Mouse (Mus musculus) midbrain, embryonic 14.5 days (tissue): ENCODE measurements around the gene Haus6. TPM values are rescaled to one million over a fixed set of nuclear protein-coding genes. Genes with fewer than 3 reads are reported as not detected.

Source experiments
- ATAC-seq: fragments of 200-750 bp; cut with Nextera tagmentation; 2 replicates; pipeline ENCODE4 v1.8.0; 2017; ENCODE audit warnings: moderate number of reproducible peaks, moderate library complexity; ENCODE audit not compliant: low FRiP score, low TSS enrichment
- DNase-seq: peaks from one replicate; pipeline ENCODE4 v3.0.0-alpha.2; 2015
- H3K27ac ChIP-seq: fragments of 300-500 bp; sonication (generic); replicated peaks from 2 replicates; pipeline ENCODE4 v1.5.1; 2014; ENCODE audit warnings: mild to moderate bottlenecking, low read depth, low read length, moderate library complexity
- H3K27me3 ChIP-seq: fragments of 300-500 bp; sonication (generic); 2 replicates; pipeline ENCODE4 v1.6.1; 2014; ENCODE audit warnings: low read length, control low read depth, mixed read lengths; ENCODE audit not compliant: control insufficient read depth, insufficient read depth
- H3K36me3 ChIP-seq: fragments of 300-500 bp; sonication (generic); 2 replicates; pipeline ENCODE4 v1.6.1; 2014; ENCODE audit warnings: low read length, control low read depth; ENCODE audit not compliant: control insufficient read depth, insufficient read depth
- H3K4me1 ChIP-seq: fragments of 300-500 bp; sonication (generic); 2 replicates; pipeline ENCODE4 v1.6.1; 2014; ENCODE audit warnings: mild to moderate bottlenecking, antibody characterized with exemption, low read length, control low read depth; ENCODE audit not compliant: control insufficient read depth, insufficient read depth
- H3K4me2 ChIP-seq: fragments of 300-500 bp; sonication (generic); 2 replicates; pipeline ENCODE4 v1.6.1; 2014; ENCODE audit warnings: mild to moderate bottlenecking, low read length, moderate library complexity
- H3K4me3 ChIP-seq: fragments of 300-500 bp; sonication (generic); replicated peaks from 2 replicates; pipeline ENCODE4 v1.5.1; 2014; ENCODE audit warnings: low read depth, low read length
- H3K9ac ChIP-seq: fragments of 300-500 bp; sonication (generic); replicated peaks from 2 replicates; pipeline ENCODE4 v1.6.1; 2014; ENCODE audit warnings: mild to moderate bottlenecking, low read length, moderate library complexity
- H3K9me3 ChIP-seq: fragments of 300-500 bp; sonication (generic); 2 replicates; pipeline ENCODE4 v1.6.1; 2016; ENCODE audit warnings: low read length, control low read depth, mixed read lengths; ENCODE audit not compliant: control insufficient read depth
- WGBS: fragments of 180-500 bp; shearing (Covaris S2); extraction: QIAGEN DNeasy Blood & Tissue Kit; methylation state at CpG from one replicate; pipeline ENCODE4 v1.1.7; 2014; 5-methylcytosine and 5-hydroxymethylcytosine counted together
- polyA plus RNA-seq: library from polyadenylated mRNA; unstranded; fragments of >200 nt; fragmentation: Nextera tagmentation; extraction: Ambion mirVana; gene quantifications from 2 replicates; pipeline ENCODE4 v1.2.1, GENCODE M21; 2014

The Haus6 gene
- polyA plus RNA-seq, 1 experiment from 2014 or later = 9.8 TPM

DNA sequence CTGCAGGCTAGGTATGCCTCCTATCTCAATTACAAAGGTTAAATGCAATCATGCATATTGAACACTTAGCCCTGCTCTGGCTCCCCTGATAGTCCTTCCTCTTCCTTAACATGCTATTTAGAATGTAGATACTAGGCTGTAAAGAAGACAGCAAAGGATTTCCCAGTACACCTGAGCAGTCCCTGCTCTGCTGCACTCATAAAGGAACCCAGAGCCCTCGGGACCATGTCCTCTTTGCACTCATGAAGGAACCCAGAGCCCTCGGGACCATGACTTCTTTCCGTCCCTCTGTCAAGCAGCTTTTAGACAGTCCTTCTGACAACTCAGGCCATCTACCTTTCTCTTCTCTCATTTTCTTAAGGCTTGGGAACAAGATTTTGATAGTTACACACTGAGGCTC, 31.3 kb downstream of the Haus6 start:
- Histone ChIP-seq H3K4me3 (no peak overlapping the region), H3K27me3 (no peaks in the 10 kb centered on the region), H3K4me1 (peaks cover 19% of the 10 kb centered on the region), H3K27ac (no peak overlapping the region), H3K9ac (no peak overlapping the region), H3K36me3 (peaks cover 36% of the 10 kb centered on the region), H3K9me3 (no peaks in the 10 kb centered on the region), H3K4me2 (no peak overlapping the region)
- DNase-seq (no peak), ATAC-seq (no peak)
- 82% methylated on average over 3 of the region's 3 CpGs for WGBS

DNA sequence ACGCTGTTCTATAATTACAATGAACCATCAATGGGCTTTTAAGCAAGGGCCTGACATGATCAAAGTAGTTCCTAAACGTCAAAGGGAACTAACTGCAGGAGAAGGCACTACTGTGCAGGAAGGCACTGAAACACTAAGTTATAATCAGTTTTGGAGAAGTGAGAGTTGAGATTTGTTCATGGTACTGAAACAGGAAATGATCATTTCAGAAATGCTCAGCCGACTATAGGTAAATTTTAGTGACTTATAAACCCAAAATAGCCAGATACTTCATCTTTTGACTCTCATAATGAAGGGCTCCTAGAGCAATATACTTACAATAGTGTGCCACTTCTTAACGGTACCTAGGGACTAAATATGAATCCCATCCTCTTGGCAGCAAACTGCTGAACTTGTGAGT, 31.8 kb downstream of the Haus6 start:
- Histone ChIP-seq H3K27me3 (no peaks in the 10 kb centered on the region), H3K36me3 (peaks cover 31% of the 10 kb centered on the region), H3K9ac (no peak overlapping the region), H3K4me2 (no peak overlapping the region), H3K4me3 (no peak overlapping the region), H3K9me3 (no peaks in the 10 kb centered on the region), H3K4me1 (peaks cover 19% of the 10 kb centered on the region), H3K27ac (no peak overlapping the region)
- 62% methylated on average over 4 of the region's 4 CpGs for WGBS
- no peak for ATAC-seq
- no peak for DNase-seq

DNA sequence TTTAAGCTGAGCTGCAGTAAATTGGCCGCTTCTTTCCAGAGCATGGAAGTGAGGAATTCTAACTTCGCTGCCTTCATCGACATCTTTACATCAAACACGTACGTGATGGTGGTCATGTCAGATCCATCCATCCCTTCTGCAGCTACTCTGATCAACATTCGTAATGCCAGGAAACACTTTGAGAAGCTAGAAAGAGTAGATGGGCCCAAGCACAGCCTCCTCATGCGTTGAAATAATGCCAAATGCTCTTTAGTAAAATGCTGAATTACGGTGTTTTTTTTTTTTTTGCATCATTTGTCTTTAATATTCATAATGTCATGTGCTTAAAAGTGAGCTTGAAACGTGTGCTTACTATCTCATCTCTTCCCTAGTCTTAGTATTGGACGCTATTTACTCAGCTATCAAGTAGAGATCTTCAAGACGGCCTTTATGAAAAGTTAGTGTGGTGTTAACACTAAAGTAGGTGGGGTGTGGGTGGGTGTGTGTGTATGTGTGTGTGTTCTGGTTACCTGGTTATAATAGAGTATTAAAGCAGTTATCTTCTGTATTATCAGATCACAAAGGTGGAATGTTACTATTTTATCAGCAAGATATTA, 35.1 kb downstream of the Haus6 start:
- DNase-seq = no peak
- WGBS = 9% methylated on average over 11 of the region's 11 CpGs
- H3K4me1 ChIP-seq = peaks cover 22% of the 10 kb centered on the region

DNA sequence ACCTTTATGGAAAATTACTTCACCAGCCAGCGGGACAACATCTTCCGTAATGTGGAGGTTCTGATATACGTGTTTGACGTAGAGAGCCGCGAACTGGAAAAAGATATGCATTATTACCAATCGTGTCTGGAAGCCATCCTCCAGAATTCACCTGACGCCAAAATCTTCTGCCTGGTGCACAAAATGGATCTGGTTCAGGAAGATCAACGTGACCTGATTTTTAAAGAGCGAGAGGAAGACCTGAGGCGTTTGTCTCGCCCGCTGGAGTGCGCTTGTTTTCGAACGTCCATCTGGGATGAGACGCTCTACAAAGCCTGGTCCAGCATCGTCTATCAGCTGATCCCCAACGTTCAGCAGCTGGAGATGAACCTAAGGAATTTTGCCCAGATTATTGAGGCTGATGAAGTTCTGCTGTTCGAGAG, 35.7 kb downstream of the Haus6 start:
- Histone ChIP-seq H3K9ac (peak overlapping the region; percentile 95), H3K4me3 (peak overlapping the region; percentile 94), H3K4me2 (peak overlapping the region; percentile 96), H3K27me3 (no peaks in the 10 kb centered on the region), H3K27ac (peak overlapping the region; percentile 97), H3K4me1 (peaks cover 22% of the 10 kb centered on the region), H3K9me3 (no peaks in the 10 kb centered on the region), H3K36me3 (0 out of 2 replicates have a peak, but pooled peaks cover 6% of the 10 kb centered on the region)
- no peak for ATAC-seq
- DNase-seq = peak; percentile 75
- under 1% methylated on average over 20 of the region's 20 CpGs for WGBS

More for the DNA sequence above, 35.1 kb downstream of the Haus6 start:
- H3K4me3 ChIP-seq = peak overlapping the region; percentile 94
- H3K9me3 ChIP-seq = no peaks in the 10 kb centered on the region
- peak overlapping the region; percentile 96 for H3K4me2 ChIP-seq
- ATAC-seq = no peak
- 0 out of 2 replicates have a peak, but pooled peaks cover 8% of the 10 kb centered on the region for H3K36me3 ChIP-seq
- H3K9ac ChIP-seq = peak overlapping the region; percentile 95
- peak overlapping the region; percentile 97 for H3K27ac ChIP-seq
- H3K27me3 ChIP-seq = no peaks in the 10 kb centered on the region

DNA sequence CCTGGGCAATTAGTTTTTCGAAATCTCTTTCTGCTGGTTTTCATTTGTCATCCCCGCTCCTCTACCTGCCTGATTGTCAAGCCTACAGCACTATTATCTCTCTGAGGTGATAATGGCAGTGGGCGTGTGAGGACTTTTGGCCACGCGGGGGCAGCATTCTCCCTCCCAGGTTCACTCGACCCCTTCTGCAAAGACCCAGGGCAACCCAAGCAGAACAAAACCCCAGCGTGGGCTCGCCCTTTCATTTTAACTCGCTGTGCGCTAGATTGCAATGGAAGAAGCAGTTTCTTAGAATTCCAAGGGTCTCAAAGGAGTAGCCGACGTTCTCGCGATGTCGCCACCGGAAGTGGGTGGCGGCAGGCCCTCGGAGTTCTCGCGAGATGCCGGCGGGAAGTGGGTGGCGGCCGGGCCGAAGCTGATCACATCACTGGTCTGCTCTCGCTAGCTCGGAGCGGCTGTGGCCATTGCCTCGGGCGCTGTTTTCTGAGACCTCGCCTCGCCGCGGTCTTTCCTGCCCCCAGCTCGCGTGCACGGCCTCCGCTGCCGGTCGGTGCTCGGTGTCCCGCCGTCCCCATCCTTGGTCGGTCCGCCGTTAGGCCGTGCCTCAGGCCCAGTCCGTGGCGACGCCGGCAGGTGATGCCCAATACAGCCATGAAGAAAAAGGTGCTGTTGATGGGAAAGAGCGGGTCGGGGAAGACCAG, 36.4 kb downstream of the Haus6 start, which contains the start of gene Rraga:
Gene Rraga, plus strand, starts transcription at position 386 of the 701 bp plus-strand sequence.
- H3K27me3 ChIP-seq = no peaks in the 10 kb centered on the region
- H3K9me3 ChIP-seq = no peaks in the 10 kb centered on the region
- peak within 1 kb of the TSS; percentile 97 for H3K27ac ChIP-seq
- H3K4me1 ChIP-seq = peaks cover 22% of the 10 kb centered on the region
- H3K4me2 ChIP-seq = peak within 1 kb of the TSS; percentile 96
- peak within 1 kb of the TSS; percentile 95 for H3K9ac ChIP-seq
- H3K4me3 ChIP-seq = peak within 1 kb of the TSS; percentile 94
- 0 out of 2 replicates have a peak, but pooled peaks cover 6% of the 10 kb centered on the region for H3K36me3 ChIP-seq
- peak; percentile 98 for ATAC-seq
- WGBS = under 1% methylated on average over 53 of the region's 53 CpGs
- peak; percentile 98 for DNase-seq

DNA sequence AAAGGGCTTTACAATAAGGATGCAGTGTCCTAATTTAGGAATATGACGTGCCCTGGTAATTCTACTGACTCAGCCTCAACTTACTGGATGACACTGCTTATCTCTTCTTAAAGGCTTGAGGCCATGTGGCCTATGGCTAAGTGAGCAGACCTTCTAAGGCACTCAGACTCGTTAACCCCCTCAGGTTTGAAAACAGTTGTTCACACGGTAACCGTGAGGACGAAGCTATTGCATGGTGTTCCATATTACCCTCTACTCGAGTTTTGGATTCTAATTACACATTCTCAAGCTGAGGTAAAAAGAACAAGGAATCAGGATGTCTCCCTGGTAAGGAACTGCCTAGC, 36.9 kb downstream of the Haus6 start:
- Histone ChIP-seq H3K27me3 (no peaks in the 10 kb centered on the region), H3K27ac (peak overlapping the region; percentile 97), H3K9ac (peak overlapping the region; percentile 95), H3K4me2 (peak overlapping the region; percentile 96), H3K9me3 (no peaks in the 10 kb centered on the region), H3K4me3 (peak overlapping the region; percentile 94), H3K36me3 (0 out of 2 replicates have a peak, but pooled peaks cover 6% of the 10 kb centered on the region), H3K4me1 (peaks cover 22% of the 10 kb centered on the region)
- ATAC-seq = peak; percentile 55
- no peak for DNase-seq
- 11% methylated on average over 6 of the region's 6 CpGs for WGBS

DNA sequence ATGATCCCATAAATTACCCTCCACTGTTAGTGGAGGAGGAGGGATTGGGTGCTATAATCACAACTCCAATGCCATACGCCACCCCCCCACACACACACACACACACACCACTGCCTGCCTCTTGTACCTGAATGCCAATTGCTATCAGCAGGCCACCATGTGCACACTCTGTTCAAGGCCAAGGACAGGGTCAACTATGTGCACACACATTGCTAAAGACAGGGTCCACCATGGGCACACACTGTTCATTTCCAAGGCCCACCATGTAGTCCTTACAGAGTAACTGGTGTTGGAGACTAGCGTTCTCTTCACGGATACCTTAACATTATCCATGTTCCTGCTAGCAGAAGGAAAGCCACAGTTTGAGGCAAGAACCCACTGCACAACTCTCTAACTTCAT, 50.8 kb downstream of the Haus6 start:
- no peaks in the 10 kb centered on the region for H3K36me3 ChIP-seq
- no peak overlapping the region for H3K4me2 ChIP-seq
- no peaks in the 10 kb centered on the region for H3K27me3 ChIP-seq
- H3K4me3 ChIP-seq = no peak overlapping the region
- H3K4me1 ChIP-seq = no peaks in the 10 kb centered on the region
- 95% methylated on average over 3 of the region's 3 CpGs for WGBS
- H3K9me3 ChIP-seq = no peaks in the 10 kb centered on the region
- ATAC-seq (no peak), DNase-seq (no peak)
- H3K9ac ChIP-seq = no peak overlapping the region
- no peak overlapping the region for H3K27ac ChIP-seq

DNA sequence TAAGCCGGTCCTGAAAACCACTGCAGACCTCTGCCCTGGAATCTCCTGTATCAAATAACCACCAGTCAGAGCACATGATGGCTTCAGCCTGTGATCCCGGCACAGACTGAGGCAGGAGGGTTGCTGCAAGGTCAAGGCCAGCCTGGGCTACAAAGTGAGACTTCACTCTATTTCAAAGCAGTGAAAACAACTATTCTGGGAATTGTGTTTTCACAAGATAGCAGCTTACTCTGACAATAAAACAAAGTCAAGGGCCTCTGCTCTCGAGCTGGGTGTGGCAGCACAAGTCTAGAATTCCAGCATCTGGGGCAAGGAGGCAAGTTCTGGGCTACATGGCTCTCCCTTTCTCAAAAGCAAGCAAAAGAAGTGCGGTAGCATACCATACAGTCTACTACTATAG, 52.8 kb downstream of the Haus6 start:
- Histone ChIP-seq H3K27me3 (no peaks in the 10 kb centered on the region), H3K4me2 (no peak overlapping the region), H3K4me1 (no peaks in the 10 kb centered on the region), H3K9ac (no peak overlapping the region), H3K27ac (no peak overlapping the region), H3K36me3 (no peaks in the 10 kb centered on the region), H3K9me3 (no peaks in the 10 kb centered on the region), H3K4me3 (no peak overlapping the region)
- ATAC-seq (no peak), DNase-seq (no peak)
- WGBS = 81% methylated on average over 4 of the region's 4 CpGs

DNA sequence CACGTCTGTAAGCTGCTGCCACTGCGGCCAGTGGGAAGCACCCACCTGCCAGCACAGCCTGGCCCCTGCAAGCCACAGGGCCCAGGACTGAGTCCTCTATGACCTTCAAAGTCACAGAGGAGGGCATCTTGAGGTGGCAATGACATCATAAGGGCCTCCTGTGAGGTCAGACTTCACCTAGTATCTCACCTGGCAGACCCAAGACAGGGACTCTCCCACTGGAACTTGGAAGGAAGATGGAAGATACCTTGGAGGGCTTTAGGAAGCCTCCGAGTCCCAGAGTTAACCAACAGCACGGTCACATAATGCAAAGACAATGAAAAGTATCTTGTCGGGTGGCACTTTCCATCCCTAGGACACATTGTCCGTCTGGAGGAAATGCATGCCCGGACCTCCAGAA, 53.6 kb downstream of the Haus6 start, which contains the start of gene Saxo1:
Gene Saxo1, minus strand, starts transcription at position 101 of the 400 bp plus-strand sequence.
- DNase-seq = no peak
- WGBS = 91% methylated on average over 7 of the region's 7 CpGs

More for the DNA sequence above, 53.6 kb downstream of the Haus6 start, which contains the start of gene Saxo1:
- Histone ChIP-seq H3K4me3 (no peak within 1 kb of the TSS), H3K27me3 (no peaks in the 10 kb centered on the region), H3K27ac (no peak within 1 kb of the TSS), H3K9ac (no peak within 1 kb of the TSS), H3K4me2 (no peak within 1 kb of the TSS), H3K9me3 (no peaks in the 10 kb centered on the region), H3K36me3 (no peaks in the 10 kb centered on the region), H3K4me1 (no peaks in the 10 kb centered on the region)
- ATAC-seq = no peak
